Mouse (Mus musculus) embryonic facial prominence, embryonic 12.5 days (tissue): ENCODE measurements around the gene Gm5127. TPM values are rescaled to one million over a fixed set of nuclear protein-coding genes. Genes with fewer than 3 reads are reported as not detected.

Experiments used
- ATAC-seq: fragments of 200-750 bp; cut with Nextera tagmentation; 2 replicates; pipeline ENCODE4 v1.8.0; 2017; ENCODE audit not compliant: insufficient number of reproducible peaks, insufficient read depth, low FRiP score, low TSS enrichment
- H3K27ac ChIP-seq: fragments of 300-500 bp; sonication (generic); 2 replicates; pipeline ENCODE4 v1.5.1; 2016; ENCODE audit warnings: mild to moderate bottlenecking
- H3K27me3 ChIP-seq: fragments of 300-500 bp; sonication (generic); 2 replicates; pipeline ENCODE4 v1.6.1; 2016; ENCODE audit warnings: mild to moderate bottlenecking, moderate library complexity
- H3K36me3 ChIP-seq: fragments of 300-500 bp; sonication (generic); 2 replicates; pipeline ENCODE4 v1.6.1; 2016; ENCODE audit warnings: mild to moderate bottlenecking
- H3K4me1 ChIP-seq: fragments of 300-500 bp; sonication (generic); 2 replicates; pipeline ENCODE4 v1.6.1; 2016
- H3K4me2 ChIP-seq: fragments of 300-500 bp; sonication (generic); replicated peaks from 2 replicates; pipeline ENCODE4 v1.6.1; 2016; ENCODE audit warnings: mild to moderate bottlenecking, moderate library complexity
- H3K4me3 ChIP-seq: fragments of 300-500 bp; sonication (generic); 2 replicates; pipeline ENCODE4 v1.5.1; 2016; ENCODE audit warnings: mild to moderate bottlenecking
- H3K9ac ChIP-seq: fragments of 300-500 bp; sonication (generic); 2 replicates; pipeline ENCODE4 v1.6.1; 2016; ENCODE audit warnings: mild to moderate bottlenecking, moderate library complexity
- H3K9me3 ChIP-seq: fragments of 300-500 bp; sonication (generic); 2 replicates; pipeline ENCODE4 v1.6.1; 2016; ENCODE audit warnings: mild to moderate bottlenecking, moderate library complexity
- WGBS: fragments of 180-500 bp; shearing (Covaris S2); methylation state at CpG from one replicate; pipeline ENCODE4 v1.1.7; 2016; 5-methylcytosine and 5-hydroxymethylcytosine counted together
- microRNA-seq: library from miRNA; unstranded; fragments of <30 nt; microRNA quantifications from one replicate; pipeline ENCODE4, GENCODE M21; 2017
- polyA plus RNA-seq: library from polyadenylated mRNA; unstranded; fragments of >200 nt; fragmentation: Nextera tagmentation; extraction: Ambion mirVana; gene quantifications from 2 replicates; pipeline ENCODE4 v1.2.1, GENCODE M21; 2016

Gm5127 gene
- polyA plus RNA-seq, 1 experiment from 2014 or later, result 2.1 TPM

DNA sequence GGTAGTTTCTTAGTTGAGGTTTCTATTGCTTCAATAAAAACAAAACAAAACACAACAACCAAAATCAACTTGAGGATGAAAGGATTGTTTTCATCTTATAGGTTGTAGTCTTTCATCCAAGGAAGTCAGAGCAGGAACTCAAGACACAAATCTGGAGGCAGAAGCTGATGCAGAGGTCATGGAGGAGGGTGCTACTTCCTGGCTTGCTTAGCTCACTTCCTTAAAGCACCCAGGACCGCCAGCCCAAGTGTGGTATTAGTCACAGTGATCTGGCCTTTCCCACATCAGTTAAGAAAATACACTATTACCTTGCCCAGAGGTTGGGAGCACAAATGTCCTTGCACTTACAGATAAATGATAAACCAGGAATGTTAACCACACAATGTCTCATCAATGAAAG is 45.5 kb downstream of the Gm5127 start:
- Histone ChIP-seq H3K4me3 (no peak overlapping the region), H3K9me3 (no peaks in the 10 kb centered on the region), H3K27me3 (no peaks in the 10 kb centered on the region), H3K4me1 (no peaks in the 10 kb centered on the region), H3K4me2 (no peak overlapping the region), H3K27ac (no peak overlapping the region), H3K9ac (no peak overlapping the region), H3K36me3 (no peaks in the 10 kb centered on the region)
- WGBS, result 71% methylated on average over 1 of the region's 1 CpGs
- ATAC-seq, result no peak

DNA sequence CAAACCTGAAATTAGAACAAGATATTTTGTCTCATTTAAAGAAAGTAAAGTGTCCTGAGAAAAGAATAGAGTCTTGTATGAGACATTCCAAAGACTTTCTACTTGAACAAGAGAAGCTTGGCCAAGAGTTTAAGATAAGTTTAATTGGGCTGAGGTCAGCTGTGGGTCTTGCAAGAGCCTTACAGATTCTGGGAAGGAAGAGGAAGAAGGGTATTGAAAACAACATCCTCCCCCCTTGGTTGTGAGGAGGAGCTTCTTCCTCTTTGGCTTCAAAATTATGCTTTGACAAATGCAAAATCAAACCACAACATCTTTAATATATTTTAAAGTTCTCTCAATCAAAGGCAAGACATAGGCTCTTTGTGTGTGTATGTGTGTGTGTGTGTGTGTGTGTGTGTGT is 50.6 kb downstream of the Gm5127 start:
- no peak overlapping the region for H3K9ac ChIP-seq
- H3K4me3 ChIP-seq, result no peak overlapping the region
- H3K4me1 ChIP-seq, result no peaks in the 10 kb centered on the region
- H3K27me3 ChIP-seq, result no peaks in the 10 kb centered on the region
- H3K4me2 ChIP-seq, result no peak overlapping the region
- H3K27ac ChIP-seq, result no peak overlapping the region
- ATAC-seq, result no peak
- H3K36me3 ChIP-seq, result no peaks in the 10 kb centered on the region
- no peaks in the 10 kb centered on the region for H3K9me3 ChIP-seq

DNA sequence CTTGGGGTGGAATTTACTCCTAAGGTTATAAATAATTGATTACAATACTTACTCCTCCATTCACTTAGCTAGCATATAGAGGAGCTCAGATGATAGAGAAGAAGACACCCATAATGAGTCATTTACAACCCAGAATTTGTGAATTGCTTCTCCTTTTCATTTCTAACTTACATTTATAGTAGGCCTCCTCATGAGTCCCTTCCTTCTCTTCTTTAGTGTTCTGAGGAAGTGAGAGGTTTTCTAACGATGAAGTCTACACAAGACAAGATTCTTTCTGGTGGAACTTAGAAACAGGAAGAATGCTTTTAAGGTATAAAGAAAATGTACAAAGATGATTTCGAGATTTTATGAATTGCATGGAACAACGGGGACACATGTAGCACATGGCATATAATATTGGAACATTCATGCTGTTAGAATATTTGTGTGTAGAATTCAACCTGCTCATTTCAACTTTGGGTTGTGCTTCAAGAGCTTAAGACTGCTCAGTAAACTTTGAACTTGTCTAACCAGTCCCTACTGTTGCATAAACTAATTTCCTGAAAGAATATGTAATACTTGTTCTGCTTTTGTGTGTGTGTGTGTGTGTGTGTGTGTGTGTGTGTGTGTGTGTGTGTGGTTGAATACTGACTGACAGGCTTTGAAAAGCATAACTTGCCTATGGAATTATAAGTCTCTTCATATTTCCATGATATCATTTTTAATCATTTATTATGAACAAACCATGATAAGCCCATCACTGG is 52.0 kb downstream of the Gm5127 start:
- ATAC-seq, result no peak
- Histone ChIP-seq H3K27ac (no peak overlapping the region), H3K36me3 (no peaks in the 10 kb centered on the region), H3K4me1 (no peaks in the 10 kb centered on the region), H3K9ac (no peak overlapping the region), H3K4me2 (no peak overlapping the region), H3K9me3 (no peaks in the 10 kb centered on the region), H3K27me3 (no peaks in the 10 kb centered on the region), H3K4me3 (no peak overlapping the region)
- 80% methylated on average over 3 of the region's 3 CpGs for WGBS

DNA sequence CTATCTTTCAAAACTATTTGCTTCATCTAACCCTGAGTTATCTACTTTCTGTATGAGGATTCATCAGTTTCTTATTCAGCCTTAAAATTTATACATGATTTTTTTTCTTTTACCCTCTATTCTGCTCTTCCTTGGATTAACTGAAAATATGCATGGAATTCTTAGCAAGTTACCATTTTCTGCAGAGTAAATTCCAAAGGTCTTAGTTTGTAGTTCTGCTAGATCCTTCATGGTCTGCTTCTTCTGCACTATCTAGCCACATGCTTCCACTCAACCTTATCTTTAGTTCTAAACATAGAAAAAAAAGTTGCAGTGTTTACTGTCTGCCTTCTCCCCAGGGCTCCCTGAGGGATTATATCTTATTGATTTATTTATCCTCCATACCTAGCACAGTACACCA is 79.1 kb downstream of the Gm5127 start:
- no peaks in the 10 kb centered on the region for H3K27me3 ChIP-seq
- H3K27ac ChIP-seq, result no peak overlapping the region
- H3K4me1 ChIP-seq, result no peaks in the 10 kb centered on the region
- no peak for ATAC-seq
- H3K9me3 ChIP-seq, result no peaks in the 10 kb centered on the region
- no peak overlapping the region for H3K4me2 ChIP-seq
- no peaks in the 10 kb centered on the region for H3K36me3 ChIP-seq
- H3K4me3 ChIP-seq, result no peak overlapping the region
- H3K9ac ChIP-seq, result no peak overlapping the region

DNA sequence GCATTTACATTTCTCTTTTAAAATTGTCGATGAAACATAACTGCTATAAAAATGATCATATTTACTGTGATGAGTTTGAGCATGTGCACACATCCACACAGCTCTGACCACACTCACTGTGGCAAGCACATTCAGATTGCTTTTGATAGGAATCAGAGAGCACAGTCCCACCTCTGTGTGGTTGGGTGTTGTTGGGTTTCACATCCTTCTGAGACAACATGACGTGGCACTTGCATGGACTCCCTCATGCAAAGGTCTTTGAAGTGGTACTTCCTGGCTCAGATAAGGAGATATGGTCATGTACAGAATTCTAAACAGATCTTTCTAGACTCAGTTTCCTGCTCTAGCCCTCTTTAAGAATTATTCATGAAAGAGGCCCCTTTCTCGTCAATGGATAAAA is 121.6 kb downstream of the Gm5127 start:
- Histone ChIP-seq H3K9me3 (no peaks in the 10 kb centered on the region), H3K27ac (no peak overlapping the region), H3K4me1 (no peaks in the 10 kb centered on the region), H3K4me2 (no peak overlapping the region), H3K4me3 (no peak overlapping the region), H3K36me3 (no peaks in the 10 kb centered on the region), H3K27me3 (no peaks in the 10 kb centered on the region), H3K9ac (no peak overlapping the region)
- WGBS, result 78% methylated on average over 3 of the region's 3 CpGs
- no peak for ATAC-seq

DNA sequence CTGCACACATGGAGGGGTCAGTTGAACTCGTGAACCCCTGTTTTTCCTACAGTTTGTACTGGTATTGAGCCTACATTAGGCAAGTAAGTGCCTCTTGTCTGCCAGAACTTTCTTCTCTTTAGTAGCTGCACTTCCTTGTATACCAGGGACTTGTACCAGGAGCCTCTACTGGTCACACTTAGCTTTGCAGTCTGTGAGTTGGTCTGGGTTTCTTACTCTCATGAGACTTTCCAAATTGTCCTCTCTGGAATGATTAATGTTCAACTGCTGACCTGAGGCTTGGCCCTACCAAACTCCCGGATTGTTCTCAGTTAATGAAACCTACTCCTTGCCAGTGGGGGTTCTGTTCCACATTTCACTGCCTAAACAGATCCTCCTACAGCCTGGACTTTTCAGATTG is 134.2 kb downstream of the Gm5127 start:
- no peak for ATAC-seq
- no peaks in the 10 kb centered on the region for H3K27me3 ChIP-seq

DNA sequence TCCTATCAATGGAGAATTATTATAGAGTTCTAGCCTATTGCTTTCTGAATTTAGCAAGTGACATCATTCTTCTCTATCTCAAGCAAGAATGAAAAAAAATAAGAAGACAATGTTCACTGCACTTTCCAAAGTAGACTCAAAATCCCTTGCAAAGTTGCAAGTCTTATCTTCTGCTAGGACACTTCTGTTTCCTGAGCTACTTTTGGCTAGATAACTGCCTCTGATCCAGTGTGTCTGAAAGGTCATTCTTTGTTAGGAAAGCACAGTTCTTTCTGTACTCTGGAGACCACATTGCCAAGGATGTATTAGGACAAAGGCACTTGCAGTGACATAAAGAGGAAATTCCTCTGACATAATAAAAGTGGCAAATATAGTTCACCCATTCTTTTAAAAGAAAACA is 159.3 kb downstream of the Gm5127 start:
- Histone ChIP-seq H3K4me1 (no peaks in the 10 kb centered on the region), H3K9ac (no peak overlapping the region)

More for the DNA sequence above, 134.2 kb downstream of the Gm5127 start:
- no peak overlapping the region for H3K4me2 ChIP-seq
- no peak overlapping the region for H3K9ac ChIP-seq
- H3K4me1 ChIP-seq, result no peaks in the 10 kb centered on the region
- H3K36me3 ChIP-seq, result no peaks in the 10 kb centered on the region
- no peaks in the 10 kb centered on the region for H3K9me3 ChIP-seq
- no peak overlapping the region for H3K27ac ChIP-seq
- H3K4me3 ChIP-seq, result no peak overlapping the region
- WGBS, result 31% methylated on average over 2 of the region's 2 CpGs

DNA sequence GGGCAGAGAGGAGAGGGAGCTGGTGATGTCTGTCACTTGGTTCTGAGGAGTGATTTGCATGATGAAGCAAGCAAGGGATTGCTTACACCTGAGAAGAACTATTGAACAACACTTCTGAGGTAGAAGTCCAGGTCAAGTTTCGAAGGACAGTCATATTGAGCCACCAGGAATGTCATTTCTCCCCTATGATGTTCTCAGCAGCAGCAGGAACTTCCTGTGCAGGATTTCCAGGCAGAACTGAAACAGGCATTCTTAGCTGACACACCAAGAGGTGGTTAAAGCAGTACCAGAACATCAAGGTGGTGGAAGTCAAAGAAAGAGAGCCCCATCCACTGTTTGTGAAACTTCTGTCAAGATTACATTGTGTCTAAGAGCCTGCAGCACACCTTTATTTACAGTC is 172.3 kb downstream of the Gm5127 start:
- ATAC-seq, result no peak
- Histone ChIP-seq H3K9me3 (no peaks in the 10 kb centered on the region), H3K9ac (no peak overlapping the region), H3K4me2 (no peak overlapping the region), H3K27ac (no peak overlapping the region), H3K4me3 (no peak overlapping the region), H3K27me3 (no peaks in the 10 kb centered on the region), H3K36me3 (no peaks in the 10 kb centered on the region), H3K4me1 (no peaks in the 10 kb centered on the region)
- 59% methylated on average over 1 of the region's 1 CpGs for WGBS

More for the DNA sequence above, 159.3 kb downstream of the Gm5127 start:
- H3K4me2 ChIP-seq, result no peak overlapping the region
- H3K27ac ChIP-seq, result no peak overlapping the region
- H3K27me3 ChIP-seq, result no peaks in the 10 kb centered on the region
- no peaks in the 10 kb centered on the region for H3K9me3 ChIP-seq
- H3K36me3 ChIP-seq, result no peaks in the 10 kb centered on the region
- no peak overlapping the region for H3K4me3 ChIP-seq
- ATAC-seq, result no peak

Small RNA genes within 50 kb of the gene (microRNA-seq; reads per million reads assigned to microRNA genes)
- gene Gm22102, result not detected

Other genes starting within 250 kb of the Gm5127 start
- 32.6 and 36.9 TPM in 2 replicates for gene Fndc3c1, start 97.8 kb upstream of the Gm5127 start, polyA plus RNA-seq
- 1.1 and 2.0 TPM in 2 replicates for gene Cysltr1, start 20.5 kb downstream of the Gm5127 start, polyA plus RNA-seq